Mouse (Mus musculus): Measurements from ENCODE around the gene Gm20388.

Gm20388 gene

DNA sequence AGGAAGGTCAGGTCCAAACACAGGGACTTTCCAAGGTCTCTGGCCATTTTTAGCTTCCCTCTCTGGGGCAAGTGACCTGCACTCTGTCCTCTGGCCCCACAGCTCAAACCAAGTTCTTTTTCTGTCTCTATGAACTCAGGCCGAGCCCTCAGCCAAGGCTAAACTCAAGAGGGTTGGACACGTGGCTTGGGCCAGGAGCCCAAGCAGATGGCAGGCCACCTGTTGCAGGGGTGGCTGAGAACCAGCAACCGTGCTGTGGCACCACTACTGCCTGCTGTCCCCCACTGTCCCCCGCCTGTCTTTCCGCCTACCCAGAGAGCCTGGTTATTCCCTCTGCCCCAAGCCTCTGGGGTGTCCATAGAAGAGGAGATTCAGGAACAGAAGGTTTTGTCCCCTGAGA is 303.3 kb downstream of the Gm20388 start:
- peak; percentile 96 to 98 for DNase-seq

DNA sequence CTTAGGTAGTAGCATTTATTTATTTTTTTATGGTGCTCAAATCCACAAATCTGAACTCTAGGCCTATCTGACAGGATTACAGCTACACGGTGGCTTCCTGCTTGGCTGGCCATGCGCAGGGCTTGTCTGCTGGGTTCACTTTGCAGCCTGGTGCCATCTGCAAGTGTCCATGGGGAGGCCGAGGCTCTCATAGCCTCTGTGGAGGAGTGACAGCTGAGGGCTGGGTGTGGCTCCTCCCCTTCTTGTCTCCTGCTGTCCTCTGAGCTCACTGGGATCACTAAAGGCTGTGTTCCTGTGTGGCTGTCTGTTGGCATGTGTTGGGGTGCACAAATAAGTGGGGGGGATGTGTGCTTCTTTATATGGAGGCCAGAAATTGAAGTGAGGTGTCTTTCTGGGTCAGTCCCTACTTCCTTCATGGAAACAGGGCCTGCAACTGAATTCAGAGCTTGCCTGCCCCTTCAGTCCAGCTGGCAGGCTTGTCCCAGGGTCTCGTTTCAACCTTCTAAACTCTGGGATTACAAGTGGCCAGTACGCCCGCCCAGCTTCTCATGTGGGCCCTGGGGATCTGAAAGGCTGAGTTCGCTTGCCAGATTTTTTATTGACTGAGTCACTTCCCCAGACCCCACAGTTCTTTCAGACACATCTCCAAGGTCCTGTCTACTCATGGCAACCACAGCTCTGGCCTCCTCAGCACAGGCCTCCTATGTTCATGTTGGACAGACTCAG is 304.9 kb downstream of the Gm20388 start:
- peak; percentile 55 to 63 for DNase-seq

DNA sequence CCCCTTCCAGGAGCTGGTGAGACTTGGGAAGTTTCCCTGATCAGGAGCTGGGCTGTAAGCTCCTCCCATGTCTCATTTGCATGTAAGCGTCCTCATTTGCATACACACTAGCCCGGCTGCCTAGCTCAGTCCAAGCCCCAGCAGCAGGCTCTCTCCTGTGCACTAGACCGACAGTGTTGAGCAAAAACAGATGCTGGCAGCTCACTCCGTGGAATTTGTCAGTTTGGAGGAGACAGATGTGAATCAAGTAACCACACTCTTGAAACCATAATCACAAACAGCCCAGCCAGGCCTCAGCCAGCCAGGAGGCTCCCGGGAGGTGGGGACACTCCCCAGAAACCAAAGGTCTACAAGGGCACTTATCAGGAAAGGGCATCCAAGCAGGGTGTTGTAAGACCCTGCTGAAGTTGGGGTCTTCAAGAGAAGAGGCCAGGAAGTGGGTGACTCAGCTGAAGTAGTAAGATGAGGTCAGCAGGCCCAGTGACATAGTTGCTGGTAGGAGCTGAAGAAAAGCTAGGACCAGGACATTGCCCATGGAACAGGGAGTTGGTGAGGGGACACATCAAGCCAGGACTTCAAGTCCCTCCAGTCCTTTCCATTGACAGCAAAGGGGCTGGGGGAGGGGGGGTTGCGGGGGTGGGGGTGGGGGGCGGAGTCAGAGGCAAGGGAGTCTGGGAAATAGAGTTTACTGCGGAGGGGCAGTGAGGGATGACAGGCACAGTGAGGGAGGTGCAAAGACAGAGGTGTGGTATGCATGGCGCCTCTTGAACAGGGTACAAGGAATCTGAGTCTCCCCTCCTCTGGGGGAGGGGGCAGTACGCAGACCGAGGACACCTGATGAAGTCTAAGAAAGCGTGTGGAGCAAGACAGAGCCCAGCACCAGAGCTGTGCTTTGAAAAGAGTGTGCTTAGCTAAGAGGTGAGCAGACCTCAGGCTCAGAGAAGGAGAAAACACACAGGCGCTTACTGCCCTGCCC is 306.5 kb downstream of the Gm20388 start:
- no peak for DNase-seq

DNA sequence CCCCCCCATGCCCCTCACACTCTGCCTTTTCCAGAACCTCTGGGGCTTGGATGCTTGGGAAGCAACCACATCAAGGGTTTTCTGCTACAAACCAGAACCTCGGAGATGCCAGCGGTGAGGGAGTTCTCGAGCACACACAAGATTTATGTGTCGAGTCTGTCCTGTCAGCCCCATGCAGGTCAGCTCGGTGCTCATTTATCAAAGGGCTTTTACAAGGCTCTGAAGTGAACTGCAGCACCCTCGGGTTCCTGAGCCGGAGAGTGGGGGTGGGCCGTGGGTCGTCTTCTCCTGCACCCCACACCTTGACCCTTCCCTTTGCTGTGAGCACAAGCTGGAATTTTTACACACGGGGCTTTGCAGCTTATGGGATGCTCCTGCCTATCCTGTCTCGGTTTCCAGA is 311.9 kb downstream of the Gm20388 start:
- DNase-seq: no peak

DNA sequence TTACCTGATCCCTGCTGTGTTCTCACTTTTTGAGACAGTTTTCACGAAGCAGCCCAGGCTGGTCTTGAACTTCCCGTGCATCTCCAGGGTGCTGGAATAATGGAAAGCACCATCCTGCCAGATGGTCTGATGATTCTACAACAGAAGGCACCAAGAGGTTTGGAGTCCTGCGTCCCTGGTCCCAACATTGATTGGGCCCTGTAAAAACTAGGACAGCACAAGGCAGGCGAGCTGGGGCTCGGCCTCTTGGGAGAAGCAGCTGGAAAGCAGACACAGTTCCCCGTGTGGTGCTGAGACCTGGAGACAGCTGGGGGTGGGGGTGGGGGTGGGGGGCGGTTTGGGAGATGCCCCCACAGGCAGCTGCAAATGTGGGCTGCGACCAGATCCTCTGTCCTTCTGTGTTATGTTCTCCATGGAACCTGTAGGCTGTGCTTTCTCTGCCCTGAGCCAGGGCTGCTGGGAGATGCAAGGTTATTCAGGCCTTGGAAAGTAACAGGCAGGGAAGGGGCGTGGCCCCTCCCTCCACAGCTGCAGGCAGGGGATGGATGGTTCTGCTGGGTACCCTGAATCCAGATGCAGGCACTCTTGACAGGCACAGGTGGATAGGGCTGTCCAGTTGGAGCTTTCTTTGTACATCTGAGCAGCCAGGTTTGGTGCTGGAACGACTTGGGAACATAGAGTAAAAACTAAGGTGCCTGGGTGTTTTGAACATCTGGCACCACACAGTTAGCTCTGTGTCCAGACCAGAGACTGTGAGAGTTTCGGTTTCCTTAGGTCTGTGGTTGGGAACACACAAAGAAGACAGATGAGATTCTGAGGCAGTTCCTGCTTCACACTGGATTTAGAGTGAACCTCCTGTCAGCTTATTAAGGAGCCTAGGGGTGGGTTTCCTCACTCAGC is 314.1 kb downstream of the Gm20388 start:
- DNase-seq: no peak

DNA sequence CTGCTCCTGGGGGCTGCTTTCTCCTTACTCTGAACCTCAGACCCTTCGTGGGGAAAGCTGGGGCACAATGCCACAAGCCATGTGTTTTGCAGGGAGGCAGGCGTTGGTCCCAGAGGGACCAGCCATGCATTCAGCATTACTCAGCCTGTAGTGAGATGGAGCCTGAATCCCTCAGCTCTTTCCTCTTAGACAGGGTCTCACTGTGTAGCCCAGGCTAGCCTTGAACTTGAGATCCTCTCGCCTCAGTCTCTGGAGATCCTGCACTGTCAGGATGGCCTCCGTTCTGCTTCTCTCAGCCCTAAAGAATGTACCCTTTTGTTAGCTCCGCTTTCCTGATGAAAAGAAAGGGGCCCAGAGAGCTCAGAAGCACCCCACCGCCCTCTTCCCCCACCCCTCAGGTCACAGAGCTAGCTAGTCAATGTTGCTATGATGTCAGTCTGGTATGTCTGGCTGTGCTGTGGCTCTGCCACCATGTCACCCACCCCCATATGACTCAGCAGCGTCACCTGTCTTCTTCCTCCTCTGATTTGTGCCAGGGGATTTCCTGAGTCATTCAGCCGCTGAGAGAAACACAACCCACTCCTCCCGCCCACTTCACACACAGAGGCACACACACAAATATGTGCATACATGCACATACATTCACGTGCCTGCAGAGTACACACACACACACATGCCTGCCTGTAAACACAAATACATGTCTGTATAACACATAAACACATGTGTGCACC is 314.9 kb downstream of the Gm20388 start:
- DNase-seq: no peak

DNA sequence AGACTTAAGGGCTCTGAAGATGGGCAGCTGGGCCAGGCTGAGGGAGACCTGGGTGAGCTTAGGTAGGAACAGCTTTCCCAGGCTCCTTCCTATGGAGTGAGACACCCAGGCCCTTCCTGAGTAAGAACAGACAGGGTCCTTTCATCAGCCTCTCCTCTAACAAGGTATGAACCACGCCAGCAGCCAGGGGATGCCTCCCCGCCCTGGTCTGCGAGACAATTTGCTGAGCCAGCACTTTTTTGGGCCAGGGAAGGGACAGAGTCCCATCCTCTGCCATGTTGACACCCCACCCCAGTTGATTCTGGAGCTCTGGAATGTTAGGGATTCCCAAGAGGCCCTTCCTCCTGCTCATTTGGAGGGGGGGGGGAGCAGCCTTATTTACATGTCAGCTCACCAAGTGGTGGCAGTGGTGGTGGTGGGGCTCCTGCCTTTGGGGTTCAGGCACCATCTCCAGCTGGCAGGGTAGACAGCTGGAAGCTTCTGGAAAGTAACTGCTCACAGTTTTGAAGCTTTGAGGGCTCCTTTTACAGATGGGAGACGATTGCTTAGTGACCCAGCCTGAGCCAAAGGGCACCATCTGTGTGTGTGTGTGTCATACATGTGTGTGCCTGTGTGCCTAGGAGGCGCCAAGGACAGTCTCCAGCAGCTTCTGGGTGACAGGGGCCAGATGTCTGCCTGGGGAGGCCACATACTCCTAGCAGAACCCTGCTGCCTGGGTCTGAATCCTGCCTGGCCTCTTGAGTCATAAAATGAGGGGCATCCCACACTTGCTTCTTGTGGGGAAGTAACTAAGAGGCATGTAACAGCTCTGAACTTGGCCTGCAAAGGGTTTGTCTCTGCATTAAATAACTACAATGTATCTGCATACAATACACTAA is 316.3 kb downstream of the Gm20388 start:
- peak in 1 of 2 experiments; percentile 42 for DNase-seq

DNA sequence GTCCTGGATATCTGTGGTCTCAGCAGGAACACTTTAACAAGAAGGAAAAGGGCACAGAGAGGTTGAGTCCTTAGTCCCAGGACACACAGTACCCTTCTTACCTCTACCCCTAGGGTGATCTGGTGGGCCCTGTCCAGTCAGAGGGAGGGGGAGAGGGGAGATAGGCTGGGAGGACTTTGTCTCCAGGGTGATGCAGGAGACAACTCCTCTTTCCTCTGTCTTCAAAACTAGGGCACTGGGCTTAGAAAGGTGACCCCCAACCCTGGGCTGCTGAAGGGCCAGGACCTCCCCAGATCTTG is 316.9 kb downstream of the Gm20388 start:
- DNase-seq: no peak

DNA sequence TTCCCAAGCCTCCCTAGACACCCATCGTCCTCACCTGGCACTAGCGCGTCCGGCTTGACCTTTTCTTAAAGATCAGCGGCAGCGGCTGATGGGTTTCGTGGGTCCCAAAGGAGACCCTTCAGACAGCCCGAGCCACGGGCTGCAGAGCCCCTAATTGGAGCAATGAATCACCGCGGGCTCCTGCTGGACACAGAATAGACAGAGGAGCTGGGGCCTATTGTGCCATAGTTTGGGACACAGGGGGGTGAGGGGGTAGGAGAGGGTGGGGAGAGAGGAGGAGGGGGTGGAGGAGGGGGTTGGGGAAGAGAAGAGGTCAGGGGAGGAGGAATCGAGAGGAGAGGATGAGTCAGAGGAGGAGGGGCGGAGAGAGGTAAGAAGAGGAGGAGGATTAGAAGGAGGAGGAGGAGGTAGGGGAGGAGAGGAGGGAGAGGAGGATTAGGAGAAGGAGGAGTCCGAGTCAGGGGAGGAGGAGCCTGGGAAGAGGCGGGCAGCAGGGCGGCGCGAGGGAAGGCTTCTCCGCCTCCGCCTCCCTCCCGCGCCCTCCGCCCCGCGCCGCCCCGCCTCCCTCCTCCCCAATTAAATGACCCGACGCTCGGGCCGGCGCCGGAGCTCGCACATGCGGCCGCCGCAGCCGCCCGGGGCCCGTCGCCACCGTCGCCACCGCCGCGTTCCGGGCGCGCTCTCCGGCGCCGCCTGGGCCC is 317.4 kb downstream of the Gm20388 start, which contains the start of gene Gse1:
Gene Gse1, plus strand, starts transcription at position 566 of the 701 bp plus-strand sequence.
- DNase-seq: peak; percentile 83 to 86

DNA sequence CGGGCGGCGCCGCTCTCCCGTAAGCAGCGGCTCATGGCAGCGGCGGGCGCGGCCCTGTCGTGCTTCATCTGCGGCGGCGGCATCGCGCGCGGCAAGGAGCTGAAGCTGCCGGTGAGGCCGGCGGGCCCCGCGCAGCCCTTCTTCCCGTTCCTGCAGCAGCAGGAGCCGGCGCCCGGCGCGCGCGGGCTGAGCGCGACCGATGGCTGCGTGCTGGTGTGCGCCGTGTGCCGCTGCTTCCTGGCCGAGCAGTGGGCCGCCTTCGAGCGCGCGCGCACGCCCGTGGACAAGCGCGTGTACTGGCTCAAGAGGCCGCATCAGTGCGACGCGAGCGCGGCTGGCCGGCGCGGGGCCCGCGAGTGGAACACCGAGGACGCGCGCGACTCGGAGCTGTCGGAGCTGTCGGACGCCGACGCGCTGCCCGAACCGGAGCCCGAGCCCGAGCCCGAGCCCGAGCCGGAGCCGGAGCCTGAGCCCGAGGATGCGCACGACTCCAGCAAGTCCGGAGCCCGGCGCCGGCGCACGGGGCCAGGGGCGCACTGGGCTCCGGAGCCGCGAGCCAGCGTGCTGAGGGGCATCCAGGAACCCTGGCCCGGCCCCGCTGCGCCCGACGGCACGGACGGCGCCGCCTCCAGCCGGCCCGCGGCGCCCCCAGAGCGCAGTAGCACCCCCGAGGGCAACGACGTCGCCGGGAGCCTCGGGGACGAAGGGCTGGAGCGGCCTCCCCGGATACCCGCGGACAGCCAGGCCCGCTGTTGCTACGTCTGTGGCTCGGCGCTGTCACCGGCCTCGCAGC is 318.3 kb downstream of the Gm20388 start:
- peak; percentile 67 to 75 for DNase-seq

DNA sequence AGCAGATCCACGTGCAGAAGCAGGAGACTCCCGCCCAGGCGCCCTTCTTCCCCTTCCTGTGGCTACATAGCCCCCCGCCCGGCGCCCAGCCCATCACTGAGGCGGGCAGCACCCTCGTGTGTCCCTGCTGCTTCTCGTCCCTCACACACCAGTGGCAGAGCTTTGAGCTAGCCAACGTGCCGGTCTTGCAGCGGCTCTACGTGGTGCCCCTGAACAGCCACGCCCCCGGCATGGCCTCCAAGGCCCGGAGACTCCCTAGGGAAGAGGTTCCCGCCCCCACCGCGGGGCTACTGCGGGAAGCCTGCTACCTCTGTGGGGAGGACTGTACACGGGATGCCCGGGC is 318.9 kb downstream of the Gm20388 start:
- no peak for DNase-seq

DNA sequence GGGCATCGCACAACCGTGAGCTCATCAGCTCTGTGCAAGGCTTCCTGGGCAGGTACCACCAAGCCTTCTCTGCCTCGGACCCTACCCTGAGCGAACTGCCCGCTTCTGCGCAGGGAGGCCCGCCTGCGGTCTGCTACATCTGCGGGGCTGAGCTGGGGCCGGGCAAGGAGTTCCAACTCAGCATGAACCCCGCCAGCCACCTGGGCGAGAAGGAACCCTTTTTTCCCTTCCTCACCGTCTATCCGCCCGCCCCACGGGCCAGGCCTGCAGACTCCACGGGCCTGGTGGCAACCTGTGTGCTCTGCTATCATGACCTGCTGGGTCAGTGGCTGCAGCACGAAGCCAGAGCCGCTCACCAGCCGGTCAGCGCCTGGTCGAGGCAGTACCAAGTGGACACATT is 319.4 kb downstream of the Gm20388 start:
- no peak for DNase-seq

DNA sequence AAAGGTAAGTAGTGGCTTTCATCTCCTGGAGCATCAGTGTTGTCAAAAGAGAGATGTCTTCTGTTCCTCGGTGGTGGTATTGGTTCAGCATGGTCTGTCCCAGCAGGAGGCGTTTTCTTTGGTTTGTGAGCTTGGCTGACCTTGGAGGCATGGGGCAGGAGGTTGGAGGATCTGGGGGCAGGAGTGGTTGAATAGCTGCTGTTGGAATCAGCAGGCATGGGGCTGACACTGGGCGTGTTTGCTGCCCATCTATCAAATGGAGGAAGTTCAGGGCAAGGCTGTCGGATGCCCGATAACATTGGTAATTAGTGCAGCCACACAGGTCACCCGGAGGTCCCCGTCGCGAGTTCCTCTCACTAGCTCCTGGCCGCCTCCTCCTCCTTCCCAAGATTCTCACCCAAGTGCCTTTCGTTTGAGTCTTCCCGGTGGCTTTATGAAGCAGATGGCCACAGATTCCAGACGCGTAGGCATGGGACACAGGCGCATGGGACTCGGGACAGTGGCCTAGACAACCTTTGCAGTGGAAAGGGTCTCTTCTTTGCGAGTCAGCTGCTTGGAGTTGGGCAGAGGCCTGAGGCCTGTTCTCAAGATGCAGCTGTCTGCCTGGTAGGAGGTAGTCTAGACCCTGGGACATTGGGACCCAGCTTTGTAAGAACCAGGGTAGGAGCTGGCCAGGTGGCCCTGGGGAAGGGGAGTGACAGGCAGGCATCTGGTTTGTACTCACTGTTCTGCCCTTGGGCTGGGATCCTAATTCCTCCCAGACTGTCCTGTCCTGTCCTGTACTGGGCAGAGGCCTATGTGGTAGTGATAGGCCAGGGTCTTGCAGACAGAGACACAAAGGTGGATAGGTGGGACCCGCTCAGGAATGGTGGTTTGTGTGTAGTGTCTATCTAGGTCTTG is 320.3 kb downstream of the Gm20388 start:
- DNase-seq: no peak

DNA sequence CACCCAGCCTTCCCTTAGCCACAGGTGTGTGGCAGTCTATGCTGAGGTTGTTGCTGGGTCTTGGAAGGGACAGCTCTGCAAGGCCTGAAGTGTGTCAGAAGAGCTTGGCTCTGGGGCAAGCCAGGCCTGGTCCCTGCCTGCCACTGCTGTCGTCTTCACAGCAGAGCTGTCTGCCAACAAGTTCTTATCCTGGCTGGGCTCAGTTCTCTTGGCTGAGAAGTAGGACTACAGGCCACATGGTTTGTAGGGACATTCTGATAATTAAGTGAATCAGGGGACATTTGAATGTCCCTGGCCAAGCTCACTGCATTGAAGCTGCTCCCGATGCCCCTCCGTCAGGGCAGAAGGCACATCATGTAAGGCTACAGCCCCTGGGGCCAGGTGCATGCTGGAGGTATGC is 321.2 kb downstream of the Gm20388 start:
- peak; percentile 68 to 74 for DNase-seq

DNA sequence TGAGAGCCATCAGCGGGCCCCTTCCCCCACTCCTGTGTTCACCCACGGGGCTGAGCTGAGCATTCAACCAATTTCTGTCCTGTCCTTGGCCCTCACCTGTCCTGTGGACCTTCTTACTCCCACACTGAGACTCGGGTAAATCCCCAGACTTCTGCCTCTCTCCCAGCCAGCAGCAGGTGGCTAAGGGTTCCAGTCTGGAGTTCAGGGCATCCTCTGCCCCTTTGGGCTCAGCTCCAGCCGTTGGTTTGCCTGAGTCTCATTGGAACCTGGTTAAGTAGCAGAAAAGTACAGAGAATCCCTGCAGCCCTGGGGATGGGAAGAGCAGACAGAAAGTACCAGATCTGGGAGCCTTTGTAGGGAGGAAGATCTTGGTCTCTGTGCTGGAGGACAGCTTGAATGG is 321.8 kb downstream of the Gm20388 start:
- no peak for DNase-seq

DNA sequence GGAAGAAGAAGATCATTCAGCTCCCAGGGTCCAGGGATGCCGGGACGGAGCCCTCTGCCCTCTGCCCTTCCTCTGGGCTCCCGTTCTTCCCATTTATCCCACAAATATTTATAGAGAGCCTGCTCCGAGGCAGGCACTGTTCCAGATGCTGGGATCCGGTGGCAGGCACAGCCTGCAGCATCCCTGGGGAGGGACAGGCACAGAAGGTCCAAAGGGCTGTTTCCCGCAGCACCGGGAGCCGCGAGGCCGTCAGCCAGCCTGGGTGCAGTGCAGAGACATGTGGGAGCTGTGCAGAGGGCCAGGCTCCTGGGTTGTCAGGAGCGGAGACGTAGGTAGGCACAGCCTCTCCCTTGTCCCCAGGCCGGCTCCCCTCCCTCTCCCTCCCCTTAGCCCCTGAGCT is 322.3 kb downstream of the Gm20388 start:
- DNase-seq: no peak

DNA sequence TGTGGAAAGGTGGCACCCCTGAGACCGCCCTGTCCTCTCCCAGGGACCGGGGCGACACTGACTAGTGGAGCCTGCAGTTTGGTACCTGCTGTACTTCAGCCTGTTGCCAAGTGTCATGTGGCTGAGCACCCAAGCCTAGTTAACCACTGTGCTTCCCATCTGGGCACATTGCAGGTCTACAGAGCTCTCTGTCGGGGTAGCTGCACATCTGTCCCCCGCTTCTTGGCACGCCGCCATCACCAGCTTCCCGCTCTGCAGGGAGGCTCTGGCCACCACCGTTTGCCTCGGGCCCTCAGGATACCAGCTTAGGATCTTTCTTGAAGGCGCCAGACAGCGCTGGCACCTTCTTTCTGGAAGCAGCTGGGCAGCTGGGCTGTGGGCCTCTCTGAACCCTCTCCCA is 323.8 kb downstream of the Gm20388 start:
- peak in 1 of 2 experiments; percentile 66 for DNase-seq

DNA sequence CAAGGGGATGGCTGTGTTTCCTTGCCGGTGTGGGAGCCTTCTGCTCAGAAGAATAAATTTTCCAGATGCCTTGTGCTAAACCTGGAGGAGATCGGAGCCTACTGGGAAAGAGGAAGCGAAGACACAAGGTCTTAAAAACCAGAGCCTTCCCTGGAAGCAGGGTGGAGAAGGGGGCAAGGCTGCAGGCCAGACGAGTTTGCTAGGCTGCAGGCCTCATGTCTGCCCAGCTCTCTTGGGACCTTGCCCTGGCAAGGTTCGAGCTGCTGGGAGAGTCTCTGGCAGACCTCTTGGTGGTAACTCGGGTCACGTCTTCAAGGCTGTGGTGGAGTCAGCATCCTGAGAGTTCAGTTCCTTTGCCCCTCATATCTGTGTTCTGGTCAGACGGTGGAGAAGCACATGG is 324.2 kb downstream of the Gm20388 start:
- DNase-seq: no peak

DNA sequence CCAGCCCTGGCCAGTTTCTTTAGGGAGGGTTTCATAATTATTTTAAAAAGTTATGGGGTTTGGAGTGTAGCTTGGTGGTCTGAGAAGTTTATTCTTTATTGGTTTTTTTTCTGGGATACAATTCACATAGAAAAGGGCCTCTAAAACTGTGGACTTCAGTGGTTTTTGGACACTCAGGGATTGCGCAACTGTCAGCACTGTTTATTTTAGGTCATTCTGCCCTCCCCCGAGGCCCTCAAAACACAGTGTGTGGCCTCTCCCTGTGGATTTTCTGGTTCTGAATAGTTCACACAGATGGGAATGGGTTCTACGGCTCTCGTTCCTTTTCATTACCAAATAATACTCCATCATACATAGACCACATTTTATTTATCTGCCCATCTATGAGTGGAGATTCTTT is 332.6 kb downstream of the Gm20388 start:
- no peak for DNase-seq
